Mouse (Mus musculus) brain, adult 2 months (tissue): Measurements from ENCODE around the gene Etv6.
A peak's percentile ranks its signal among the peaks of the same experiment; 100 is the strongest.

Source experiments
- DNase-seq: peaks from one replicate; pipeline ENCODE4 v3.0.0; 2011; ENCODE audit warnings: low read depth, low spot score

The Etv6 gene

GRCm38 (mm10) chr6:134168799-134169198, 133.3 kb downstream of the Etv6 start:
- no peak for DNase-seq

GRCm38 (mm10) chr6:134171235-134171634, 135.7 kb downstream of the Etv6 start:
- no peak for DNase-seq

- DNase-seq: peak; percentile 83
Measured at GRCm38 (mm10) chr6:134171906-134172728, 136.6 kb downstream of the Etv6 start.

- DNase-seq: no peak
Measured at GRCm38 (mm10) chr6:134173439-134173838, 137.9 kb downstream of the Etv6 start.

GRCm38 (mm10) chr6:134175059-134175458, 139.6 kb downstream of the Etv6 start:
- no peak for DNase-seq

GRCm38 (mm10) chr6:134177196-134177595, 141.7 kb downstream of the Etv6 start:
- no peak for DNase-seq

GRCm38 (mm10) chr6:134182301-134182948, 146.9 kb downstream of the Etv6 start:
- DNase-seq: peak; percentile 85

- DNase-seq: no peak
Measured at GRCm38 (mm10) chr6:134183592-134184342, 148.3 kb downstream of the Etv6 start.

GRCm38 (mm10) chr6:134186286-134186903, 150.9 kb downstream of the Etv6 start:
- DNase-seq: no peak

- DNase-seq: no peak
Measured at GRCm38 (mm10) chr6:134188719-134189118, 153.2 kb downstream of the Etv6 start.

- no peak for DNase-seq
Measured at GRCm38 (mm10) chr6:134189174-134189573, 153.7 kb downstream of the Etv6 start.

- DNase-seq: peak; percentile 42
Measured at GRCm38 (mm10) chr6:134189575-134190132, 154.2 kb downstream of the Etv6 start.

GRCm38 (mm10) chr6:134190597-134191278, 155.2 kb downstream of the Etv6 start:
- no peak for DNase-seq

GRCm38 (mm10) chr6:134192710-134193109, 157.2 kb downstream of the Etv6 start:
- DNase-seq: no peak

- DNase-seq: no peak
Measured at GRCm38 (mm10) chr6:134199895-134200294, 164.4 kb downstream of the Etv6 start.

GRCm38 (mm10) chr6:134200577-134200976, 165.1 kb downstream of the Etv6 start:
- DNase-seq: no peak

GRCm38 (mm10) chr6:134202176-134202575, 166.7 kb downstream of the Etv6 start:
- DNase-seq: no peak

- DNase-seq: no peak
Measured at GRCm38 (mm10) chr6:134205163-134205562, 169.7 kb downstream of the Etv6 start.

- DNase-seq: no peak
Measured at GRCm38 (mm10) chr6:134205726-134206125, 170.2 kb downstream of the Etv6 start.

- DNase-seq: no peak
Measured at GRCm38 (mm10) chr6:134206251-134206650, 170.8 kb downstream of the Etv6 start.
